Mouse (Mus musculus): ENCODE measurements at regions not wholly inside any gene's neighbourhood (a gene's known extent, or its start where the extent isn't known, plus 50 kb on each side); places are given as distances from the start of the nearest gene placed in this dataset.

DNA sequence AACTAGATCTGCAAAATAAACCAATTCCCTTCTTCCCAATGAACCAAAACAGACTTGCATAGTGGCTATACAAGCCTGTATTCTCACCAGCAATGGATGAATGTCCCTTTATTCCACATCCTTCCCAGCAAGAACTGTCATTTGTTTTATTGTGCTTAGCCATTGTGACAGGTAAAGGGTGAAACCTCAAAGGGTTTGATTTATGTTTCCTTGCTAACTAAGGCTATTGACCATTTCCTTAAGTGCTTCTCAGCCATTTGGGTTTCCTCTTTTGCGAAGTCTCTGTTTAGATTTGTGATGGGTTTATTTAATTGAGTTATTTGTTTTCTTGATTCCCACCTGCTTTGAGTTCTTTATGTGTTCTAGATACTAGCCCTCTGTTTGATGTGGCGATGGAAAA is 281.5 kb downstream of the Klf6 start:
- TF ChIP-seq POLR2A (IDR thresholded peaks at IDR 0.05; ENCODE audit: insufficient read depth, low read depth, low read length) (no peak), CTCF (IDR thresholded peaks at IDR 0.05) (no peak)

Data from heart, adult 2 months (tissue).